Mouse (Mus musculus): ENCODE data around the gene Abcb9.

GRCm38 (mm10) chr5:124014180-124014579 is 81.4 kb downstream of the Abcb9 start:
- TF ChIP-seq POLR2A (IDR thresholded peaks at IDR 0.05; ENCODE audit: borderline replicate concordance, insufficient read depth, low read length), result no peak
- no peak for TF ChIP-seq CTCF (IDR thresholded peaks at IDR 0.05; ENCODE audit: borderline replicate concordance, insufficient read depth, low read depth, low read length)

Data from cerebellum, adult 2 months (tissue).